Mouse (Mus musculus) MN1 (cell line): ENCODE results near the gene Rnf166.

ENCODE experiments used
- DNase-seq: peaks from one replicate; pipeline ENCODE4 v3.0.0-alpha.2; 2016; ENCODE audit warnings: low spot score

Gene Rnf166

GRCm38 (mm10) chr8:122475580-122476320 lies at the start of gene Rnf166, which contains the start of gene Ctu2:
Rnf166 (minus strand) TSS chr8:122476064.
Ctu2 (plus strand) TSS chr8:122476143.
- peak; percentile 98 for DNase-seq

- DNase-seq = no peak
These were observed 49.1 kb upstream of the Rnf166 start for GRCm38 (mm10) chr8:122525004-122525403.

GRCm38 (mm10) chr8:122524506-122524905 lies 48.6 kb upstream of the Rnf166 start:
- DNase-seq = peak; percentile 40

GRCm38 (mm10) chr8:122523652-122524360 lies 47.9 kb upstream of the Rnf166 start:
- peak; percentile 68 for DNase-seq

- DNase-seq = peak; percentile 51
These were observed 47.2 kb upstream of the Rnf166 start for GRCm38 (mm10) chr8:122522796-122523651.

GRCm38 (mm10) chr8:122520611-122521010 lies 44.7 kb upstream of the Rnf166 start:
- no peak for DNase-seq

GRCm38 (mm10) chr8:122517541-122518190 lies 41.8 kb upstream of the Rnf166 start:
- peak; percentile 35 for DNase-seq

- DNase-seq = no peak
These were observed 39.8 kb upstream of the Rnf166 start for GRCm38 (mm10) chr8:122515699-122516098.

GRCm38 (mm10) chr8:122512392-122512791 lies 36.5 kb upstream of the Rnf166 start:
- no peak for DNase-seq

GRCm38 (mm10) chr8:122511552-122511951 lies 35.7 kb upstream of the Rnf166 start:
- DNase-seq = no peak

GRCm38 (mm10) chr8:122500856-122501255 lies 25.0 kb upstream of the Rnf166 start:
- DNase-seq = peak; percentile 93

GRCm38 (mm10) chr8:122497912-122498311 lies 22.0 kb upstream of the Rnf166 start:
- no peak for DNase-seq

- DNase-seq = no peak
These were observed 21.3 kb upstream of the Rnf166 start for GRCm38 (mm10) chr8:122497016-122497734.

- DNase-seq = no peak
These were observed 12.5 kb upstream of the Rnf166 start for GRCm38 (mm10) chr8:122488387-122488786.

- DNase-seq = no peak
These were observed 9.0 kb upstream of the Rnf166 start for GRCm38 (mm10) chr8:122484831-122485230.

GRCm38 (mm10) chr8:122483877-122484276 lies 8.0 kb upstream of the Rnf166 start:
- DNase-seq = no peak

GRCm38 (mm10) chr8:122482448-122482847 lies 6.6 kb upstream of the Rnf166 start:
- DNase-seq = no peak

GRCm38 (mm10) chr8:122474951-122475560 lies 808 bp downstream of the Rnf166 start:
- peak; percentile 83 for DNase-seq

GRCm38 (mm10) chr8:122473911-122474421 lies 1.9 kb downstream of the Rnf166 start:
- no peak for DNase-seq

- no peak for DNase-seq
These were observed 5.2 kb downstream of the Rnf166 start for GRCm38 (mm10) chr8:122470691-122471090.
